ENCODE assay signal across 8 mouse cellular contexts in genomic region chr11:62537590-62537989, GRCm38 (mm10). TPM values are rescaled to one million over a fixed set of nuclear protein-coding genes. Genes with fewer than 3 reads are reported as not detected.
DNase-seq lines count a peak whose midpoint lies in the region; ATAC-seq and TF ChIP-seq lines count a peak whose summit lies in the region.

No protein-coding gene starts in this region.

- no peak for ATAC-seq in kidney, postnatal 0 days (replicated peaks; ENCODE audit: low FRiP score, low read depth)
- ATAC-seq in neural tube, embryonic 12.5 days (ENCODE audit: low FRiP score, low read depth): no peak

- no peaks in the 10 kb centered on the region for H3K36me3 ChIP-seq in kidney, postnatal 0 days (ENCODE audit: insufficient read depth, low read length)
- peaks cover 4% of the 10 kb centered on the region; the same call in 1 of the 2 replicates for H3K36me3 ChIP-seq in neural tube, embryonic 12.5 days
- no peaks in the 10 kb centered on the region for H3K36me3 ChIP-seq in thymus, adult 2 months (ENCODE audit: control insufficient read depth, insufficient read depth, low read length)

- H3K27me3 ChIP-seq in kidney, postnatal 0 days (ENCODE audit: insufficient read depth, low read length): no peaks in the 10 kb centered on the region
- H3K27me3 ChIP-seq in neural tube, embryonic 12.5 days (replicated peaks): no peaks in the 10 kb centered on the region
- peaks cover 13% of the 10 kb centered on the region; the same call in 1 of the 2 replicates for H3K27me3 ChIP-seq in thymus, adult 2 months (ENCODE audit: control insufficient read depth, insufficient read depth, low read length)

- H3K4me1 ChIP-seq in kidney, postnatal 0 days (replicated peaks; ENCODE audit: insufficient read depth, low read length): no peaks in the 10 kb centered on the region
- peaks cover 11% of the 10 kb centered on the region; the same call in 1 of the 2 replicates for H3K4me1 ChIP-seq in neural tube, embryonic 12.5 days
- peaks cover 10% of the 10 kb centered on the region for H3K4me1 ChIP-seq in thymus, adult 2 months (replicated peaks; ENCODE audit: control insufficient read depth, insufficient read depth, low read length)

- peak; percentile 30 for DNase-seq in kidney, postnatal 0 days (ENCODE audit: low spot score)
- no peak for DNase-seq in kidney, adult 8-10 months
- DNase-seq in brain, adult 2 months (ENCODE audit: low read depth, low spot score): peak; percentile 51
- peak; percentile 22 for DNase-seq in induced T-regulatory cell, adult 2 months (ENCODE audit: low read depth)
- DNase-seq in thymus, adult 2 months: no peak
- no peak for DNase-seq in kidney, adult 11 months
- DNase-seq in adrenal gland, postnatal 36 days: no peak

- no peak for TF ChIP-seq CTCF in kidney, postnatal 0 days (IDR thresholded peaks at IDR 0.05; ENCODE audit: low read depth)
- no peak for TF ChIP-seq CTCF in thymus, adult 2 months (IDR thresholded peaks at IDR 0.05; ENCODE audit: borderline replicate concordance, control insufficient read depth, extremely low read depth, insufficient read depth, low read length, poor library complexity)

- H3K9me3 ChIP-seq in kidney, postnatal 0 days (replicated peaks; ENCODE audit: low read length): no peaks in the 10 kb centered on the region
- no peaks in the 10 kb centered on the region for H3K9me3 ChIP-seq in neural tube, embryonic 12.5 days

- TF ChIP-seq POLR2A in thymus, adult 2 months (IDR thresholded peaks at IDR 0.05; ENCODE audit: control insufficient read depth, extremely low read depth, insufficient read depth, low read length, poor library complexity): no peak

- H3K9ac ChIP-seq in kidney, postnatal 0 days (ENCODE audit: low read depth, low read length): no peak overlapping the region
- H3K9ac ChIP-seq in neural tube, embryonic 12.5 days: 0 out of 2 replicates have a peak overlapping the region, but pooled peaks have one; percentile 6

- H3K27ac ChIP-seq in kidney, postnatal 0 days: no peak overlapping the region
- no peak overlapping the region for H3K27ac ChIP-seq in neural tube, embryonic 12.5 days
- no peak overlapping the region for H3K27ac ChIP-seq in thymus, adult 2 months (ENCODE audit: control insufficient read depth, insufficient read depth, low read length)

- no peak overlapping the region for H3K4me3 ChIP-seq in kidney, postnatal 0 days (replicated peaks; ENCODE audit: low read depth, low read length)
- H3K4me3 ChIP-seq in neural tube, embryonic 12.5 days: peak overlapping the region; percentile 11
- no peak overlapping the region for H3K4me3 ChIP-seq in thymus, adult 2 months (ENCODE audit: control insufficient read depth, insufficient read depth, low read length)

- peak overlapping the region; percentile 97; the same call in 1 of the 2 replicates for H3K4me2 ChIP-seq in kidney, postnatal 0 days (ENCODE audit: low read length)
- H3K4me2 ChIP-seq in neural tube, embryonic 12.5 days (replicated peaks): peak overlapping the region; percentile 91

- 32% methylated on average over 7 of the region's 7 CpGs for WGBS in kidney, postnatal 0 days
- WGBS in neural tube, embryonic 12.5 days: 22% methylated on average over 7 of the region's 7 CpGs
- WGBS in thymus, adult 2 months: 76% methylated on average over 7 of the region's 7 CpGs

RNA-seq across cellular contexts. Expression of gene Cenpv, which starts 1.5 kb away (rescaled TPM):
- 17.1 and 17.6 TPM in 2 replicates for polyA plus RNA-seq in kidney, postnatal 0 days (2015; fragmentation: Nextera tagmentation; extraction: Ambion mirVana)
- 68.5 and 73.7 TPM in 2 replicates for polyA plus RNA-seq in neural tube, embryonic 12.5 days (2016; fragmentation: Nextera tagmentation; extraction: Ambion mirVana)
- polyA plus RNA-seq in thymus, adult 2 months (2012; rRNA removed): 12.9 and 13.7 TPM in 2 replicates
- 10 to 100 TPM; 30.2 to 37.2 TPM for total RNA-seq in adrenal gland, postnatal 36 days (2021)

RNA-seq across cellular contexts. Expression of gene Ubb, which starts 13.4 kb away (rescaled TPM):
- 2,759 and 3,018 TPM in 2 replicates for polyA plus RNA-seq in kidney, postnatal 0 days (2015; fragmentation: Nextera tagmentation; extraction: Ambion mirVana)
- polyA plus RNA-seq in neural tube, embryonic 12.5 days (2016; fragmentation: Nextera tagmentation; extraction: Ambion mirVana): 3,967 and 4,014 TPM in 2 replicates
- polyA plus RNA-seq in thymus, adult 2 months (2012; rRNA removed): 2,301 and 2,384 TPM in 2 replicates
- total RNA-seq in adrenal gland, postnatal 36 days (2021): 1,000 to 10,000 TPM; 1,237 to 1,515 TPM

RNA-seq across cellular contexts. Expression of gene Trpv2, which starts 36.7 kb away (rescaled TPM):
- 1.7 and 2.4 TPM in 2 replicates for polyA plus RNA-seq in kidney, postnatal 0 days (2015; fragmentation: Nextera tagmentation; extraction: Ambion mirVana)
- 16.0 and 18.0 TPM in 2 replicates for polyA plus RNA-seq in neural tube, embryonic 12.5 days (2016; fragmentation: Nextera tagmentation; extraction: Ambion mirVana)
- 95.4 and 96.0 TPM in 2 replicates for polyA plus RNA-seq in thymus, adult 2 months (2012; rRNA removed)
- 1 to 10 TPM; 2.0 to 3.7 TPM for total RNA-seq in adrenal gland, postnatal 36 days (2021)

Comparison
In these comparisons a context has a peak if more than half of its experiments do, and no peak if none do; other contexts are left out.
1. DNase-seq: peak in kidney, postnatal 0 days (single experiment), brain, adult 2 months (single experiment) and induced T-regulatory cell, adult 2 months (single experiment); none in kidney, adult 8-10 months (0 of 2), thymus, adult 2 months (single experiment), kidney, adult 11 months (single experiment) and adrenal gland, postnatal 36 days (0 of 2).